Mouse (Mus musculus) CH12.LX (cell line): ENCODE data around the gene Matn1.

ENCODE experiments used
- CTCF ChIP-seq, 2 experiments: IDR thresholded peaks in 1 of 2; conservative IDR thresholded peaks in 1 of 2; 2 replicates each; pipeline ENCODE4 v1.5.1; 2011 to 2012; ENCODE audit warnings: low read depth in 2 of 2, low read length in 2 of 2, improper control_type of control experiment in 1 of 2, inconsistent platforms in 1 of 2, mild to moderate bottlenecking in 1 of 2, moderate library complexity in 1 of 2
- EP300 ChIP-seq: IDR thresholded peaks from 2 replicates; pipeline ENCODE4 v1.6.1; 2011; ENCODE audit warnings: low read length, improper control_type of control experiment
- HCFC1 ChIP-seq: IDR thresholded peaks from 2 replicates; pipeline ENCODE4 v1.6.1; 2012; ENCODE audit warnings: low read depth, mild to moderate bottlenecking, inconsistent platforms, low read length, improper control_type of control experiment
- JUND ChIP-seq: conservative IDR thresholded peaks from 2 replicates; pipeline ENCODE4 v1.6.1; 2011; ENCODE audit warnings: low read depth, low read length, improper control_type of control experiment
- MAZ ChIP-seq: IDR thresholded peaks from 2 replicates; pipeline ENCODE4 v1.6.1; 2012; ENCODE audit warnings: low read depth, mild to moderate bottlenecking, inconsistent platforms, low read length, improper control_type of control experiment, moderate library complexity
- POLR2A ChIP-seq: IDR thresholded peaks from 2 replicates; pipeline ENCODE4 v1.6.1; 2011; ENCODE audit warnings: low read depth, mild to moderate bottlenecking, improper control_type of control experiment, low read length
- RAD21 ChIP-seq: IDR thresholded peaks from 2 replicates; pipeline ENCODE4 v1.6.1; 2011; ENCODE audit warnings: low read depth, mild to moderate bottlenecking, low read length, improper control_type of control experiment, moderate library complexity
- SIN3A ChIP-seq: IDR thresholded peaks from 2 replicates; pipeline ENCODE4 v1.6.1; 2012; ENCODE audit warnings: low read length, improper control_type of control experiment, inconsistent platforms
- TCF12 ChIP-seq: IDR thresholded peaks from 2 replicates; pipeline ENCODE4 v1.6.1; 2014; ENCODE audit warnings: low read depth, mild to moderate bottlenecking, inconsistent platforms, low read length, improper control_type of control experiment
- USF1 ChIP-seq: IDR thresholded peaks from 2 replicates; pipeline ENCODE4 v1.6.1; 2014; ENCODE audit warnings: low read depth, mild to moderate bottlenecking, inconsistent platforms, low read length, improper control_type of control experiment
- USF2 ChIP-seq: conservative IDR thresholded peaks from 2 replicates; pipeline ENCODE4 v1.6.1; 2011; ENCODE audit warnings: low read depth, low read length, improper control_type of control experiment
- ZC3H11A ChIP-seq: IDR thresholded peaks from 2 replicates; pipeline ENCODE4 v1.6.1; 2012; ENCODE audit warnings: low read depth, mild to moderate bottlenecking, inconsistent platforms, low read length, improper control_type of control experiment

GRCm38 (mm10) chr4:130895701-130896100 lies 48.5 kb upstream of the Matn1 start:
- TF ChIP-seq USF2 (no peak), SIN3A (no peak), CTCF (conservative IDR thresholded peaks at IDR 0.05 in 1 of 2, IDR thresholded peaks at IDR 0.05 in 1 of 2; ENCODE audit: low read depth in 2 of 2, low read length in 2 of 2) (no peak), TCF12 (no peak), HCFC1 (no peak), MAZ (no peak), USF1 (no peak), JUND (no peak), EP300 (no peak), ZC3H11A (no peak), POLR2A (no peak), RAD21 (no peak)
